Mouse (Mus musculus): ENCODE measurements at regions not wholly inside any gene's neighbourhood (a gene's known extent, or its start where the extent isn't known, plus 50 kb on each side); places are given as distances from the start of the nearest gene placed in this dataset.

DNA sequence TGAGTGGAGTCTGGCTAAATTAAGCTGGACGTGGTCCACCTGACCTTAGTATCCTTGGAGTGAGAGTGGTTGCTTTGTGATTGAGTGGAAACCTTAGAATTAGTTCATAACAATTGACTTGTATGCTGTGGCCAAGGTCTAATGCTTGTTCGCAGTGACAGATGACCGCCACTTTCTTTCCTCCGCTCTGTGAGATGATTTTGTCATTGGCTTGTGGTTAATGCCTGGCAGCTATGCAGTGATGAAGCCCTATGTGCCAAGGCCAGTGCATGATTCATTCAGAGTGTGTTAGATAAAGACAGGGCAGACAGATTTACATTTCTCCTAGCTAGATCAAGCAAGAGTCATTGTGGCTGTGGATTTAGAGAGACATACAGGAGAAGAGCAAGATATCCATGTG lies 89.5 kb downstream of the Slc4a3 start:
- TF ChIP-seq CTCF (IDR thresholded peaks at IDR 0.05; ENCODE audit: low read depth) (no peak), EP300 (IDR thresholded peaks at IDR 0.05; ENCODE audit: low read depth) (no peak)

All from liver, postnatal 0 days (tissue).